Mouse (Mus musculus) MEL (cell line): ENCODE data around the gene Rufy3. TPM values are rescaled to one million over a fixed set of nuclear protein-coding genes. Genes with fewer than 3 reads are reported as not detected.
A peak's percentile ranks its signal among the peaks of the same experiment; 100 is the strongest.

Experiments used
- DNase-seq: peaks from one replicate; pipeline ENCODE4 v3.0.0; 2011; ENCODE audit warnings: low read depth, low spot score
- H3K27ac ChIP-seq: 2 replicates; pipeline ENCODE4 v1.5.1; 2012; ENCODE audit warnings: low read depth, mild to moderate bottlenecking, control low read depth, low read length, moderate library complexity; ENCODE audit not compliant: control insufficient read depth
- H3K27me3 ChIP-seq, 2 experiments: fragments of 150-350 bp in 1 of 2; sonication (generic) in 1 of 2; 2 replicates each; pipeline ENCODE4 v1.6.1; 2012; ENCODE audit warnings: low read length in 2 of 2, mild to moderate bottlenecking in 2 of 2, improper control_type of control experiment in 1 of 2, moderate library complexity in 1 of 2; ENCODE audit not compliant: insufficient read depth in 2 of 2, control insufficient read depth in 1 of 2
- H3K36me3 ChIP-seq, 2 experiments: 2 replicates each; pipeline ENCODE4 v1.6.1; 2012 to 2014; ENCODE audit warnings: low read length in 2 of 2, improper control_type of control experiment in 1 of 2, inconsistent platforms in 1 of 2, mild to moderate bottlenecking in 1 of 2; ENCODE audit not compliant: insufficient read depth in 2 of 2, control insufficient read depth in 1 of 2
- H3K4me1 ChIP-seq, 2 experiments: fragments of 150-350 bp in 1 of 2; sonication (generic) in 1 of 2; 2 replicates each; pipeline ENCODE4 v1.6.1; 2012; ENCODE audit warnings: low read length in 2 of 2, improper control_type of control experiment in 1 of 2, mild to moderate bottlenecking in 1 of 2; ENCODE audit not compliant: insufficient read depth in 2 of 2, control insufficient read depth in 1 of 2
- H3K4me3 ChIP-seq, 2 experiments: fragments of 150-350 bp in 1 of 2; sonication (generic) in 1 of 2; 2 replicates each; pipeline ENCODE4 v1.5.1; 2012; ENCODE audit warnings: low read depth in 2 of 2, low read length in 2 of 2, mild to moderate bottlenecking in 2 of 2, moderate library complexity in 2 of 2, control low read depth in 1 of 2, improper control_type of control experiment in 1 of 2; ENCODE audit not compliant: control insufficient read depth in 1 of 2, insufficient read depth in 1 of 2
- H3K79me2 ChIP-seq: 2 replicates; pipeline ENCODE4 v1.6.1; 2012; ENCODE audit warnings: mild to moderate bottlenecking, low read length, moderate library complexity; ENCODE audit not compliant: control insufficient read depth, poor library complexity, insufficient read depth
- H3K9ac ChIP-seq: 2 replicates; pipeline ENCODE4 v1.6.1; 2012; ENCODE audit warnings: low read depth, mild to moderate bottlenecking, control low read depth, low read length, moderate library complexity; ENCODE audit not compliant: control insufficient read depth, poor library complexity, severe bottlenecking
- H3K9me3 ChIP-seq: fragments of 150-350 bp; sonication (generic); replicated peaks from 2 replicates; pipeline ENCODE4 v1.6.1; 2012; ENCODE audit warnings: mild to moderate bottlenecking, low read length, improper control_type of control experiment, moderate library complexity; ENCODE audit not compliant: insufficient read depth
- E2F4 ChIP-seq: IDR thresholded peaks from 2 replicates; pipeline ENCODE4 v1.6.1; 2011; ENCODE audit warnings: low read depth, low read length, improper control_type of control experiment, borderline replicate concordance
- HCFC1 ChIP-seq: IDR thresholded peaks from 2 replicates; pipeline ENCODE4 v1.6.1; 2012; ENCODE audit warnings: low read depth, mild to moderate bottlenecking, inconsistent platforms, low read length, improper control_type of control experiment, moderate library complexity
- MAFK ChIP-seq: IDR thresholded peaks from 2 replicates; pipeline ENCODE4 v1.6.1; 2011; ENCODE audit warnings: low read depth, mild to moderate bottlenecking, low read length, improper control_type of control experiment, borderline replicate concordance
- MAZ ChIP-seq: IDR thresholded peaks from 2 replicates; pipeline ENCODE4 v1.6.1; 2012; ENCODE audit warnings: low read depth, mild to moderate bottlenecking, inconsistent platforms, low read length, improper control_type of control experiment
- NELFE ChIP-seq: IDR thresholded peaks from 2 replicates; pipeline ENCODE4 v1.6.1; 2011; ENCODE audit warnings: low read depth, low read length, improper control_type of control experiment
- RAD21 ChIP-seq: IDR thresholded peaks from 2 replicates; pipeline ENCODE4 v1.6.1; 2011; ENCODE audit warnings: mild to moderate bottlenecking, low read depth, low read length, improper control_type of control experiment
- RCOR1 ChIP-seq: IDR thresholded peaks from 2 replicates; pipeline ENCODE4 v1.6.1; 2012; ENCODE audit warnings: low read depth, mild to moderate bottlenecking, inconsistent platforms, low read length, improper control_type of control experiment
- SIN3A ChIP-seq: IDR thresholded peaks from 2 replicates; pipeline ENCODE4 v1.6.1; 2012; ENCODE audit warnings: low read length, improper control_type of control experiment, inconsistent platforms
- TBP ChIP-seq: IDR thresholded peaks from 2 replicates; pipeline ENCODE4 v1.8.0; 2011; ENCODE audit warnings: low read depth, low read length, improper control_type of control experiment
- TCF12 ChIP-seq: IDR thresholded peaks from 2 replicates; pipeline ENCODE4 v1.6.1; 2014; ENCODE audit warnings: low read depth, mild to moderate bottlenecking, inconsistent platforms, low read length, improper control_type of control experiment, moderate library complexity
- USF1 ChIP-seq: IDR thresholded peaks from 2 replicates; pipeline ENCODE4 v1.6.1; 2014; ENCODE audit warnings: low read depth, mild to moderate bottlenecking, inconsistent platforms, low read length, improper control_type of control experiment, moderate library complexity
- USF2 ChIP-seq, 2 experiments: IDR thresholded peaks; 2 replicates each; pipeline ENCODE4 v1.6.1; 2011 to 2012; ENCODE audit warnings: improper control_type of control experiment in 2 of 2, low read length in 2 of 2, borderline replicate concordance in 1 of 2, inconsistent platforms in 1 of 2, low read depth in 1 of 2, mild to moderate bottlenecking in 1 of 2; ENCODE audit not compliant: insufficient read depth in 1 of 2
- ZC3H11A ChIP-seq: IDR thresholded peaks from 2 replicates; pipeline ENCODE4 v1.6.1; 2012; ENCODE audit warnings: low read depth, mild to moderate bottlenecking, inconsistent platforms, low read length, improper control_type of control experiment
- ZMIZ1 ChIP-seq: IDR thresholded peaks from 2 replicates; pipeline ENCODE4 v1.6.1; 2012; ENCODE audit warnings: low read depth, mild to moderate bottlenecking, inconsistent platforms, low read length, improper control_type of control experiment, moderate library complexity
- polyA plus RNA-seq, 2 experiments: library from polyadenylated mRNA; stranded (reverse) in 1 of 2; unstranded in 1 of 2; fragments of >175 nt in 1 of 2; fragments of >200 nt in 1 of 2; gene quantifications; 2 replicates each; pipeline versions ENCODE4 v1.2.1 to v1.2.4; 2012; ENCODE audit warnings: low replicate concordance in 2 of 2, low read depth in 1 of 2; ENCODE audit not compliant: insufficient read length in 2 of 2, insufficient read depth in 1 of 2, missing spikeins in 1 of 2
- total RNA-seq: library from RNA; depleted of rRNA; stranded (reverse); fragments of 300-350 nt; gene quantifications from 2 replicates; pipeline ENCODE4 v1.2.3, GENCODE M21; 2012

Gene Rufy3
- total and polyA plus RNA-seq, 3 experiments = 3.2 to 5.7 TPM; not detected in 1

GRCm38 (mm10) chr5:88630883-88631282, 66.0 kb downstream of the Rufy3 start:
- no peak overlapping the region for H3K4me3 ChIP-seq
- peak; percentile 59 for DNase-seq

GRCm38 (mm10) chr5:88631545-88631944, 66.7 kb downstream of the Rufy3 start:
- H3K9me3 ChIP-seq = no peaks in the 10 kb centered on the region
- H3K4me1 ChIP-seq = peaks cover 5 to 14% of the 10 kb centered on the region in 2 experiments
- H3K27ac ChIP-seq = no peak overlapping the region
- TF ChIP-seq NELFE (no peak), ZC3H11A (no peak), MAZ (no peak), ZMIZ1 (no peak), RCOR1 (no peak), HCFC1 (no peak), MAFK (no peak), USF2 (IDR thresholded peaks at IDR 0.05; ENCODE audit: borderline replicate concordance in 1 of 2, insufficient read depth in 1 of 2, low read depth in 1 of 2, low read length in 2 of 2) (no peak), TCF12 (no peak), USF1 (no peak)
- H3K36me3 ChIP-seq = peaks cover 0 to 18% of the 10 kb centered on the region in 2 experiments; a peak in 2 of 4 replicates
- no peaks in the 10 kb centered on the region for H3K79me2 ChIP-seq
- H3K9ac ChIP-seq = no peak overlapping the region
- H3K4me3 ChIP-seq = no peak overlapping the region
- no peaks in the 10 kb centered on the region for H3K27me3 ChIP-seq
- no peak for DNase-seq

More at GRCm38 (mm10) chr5:88630883-88631282, 66.0 kb downstream of the Rufy3 start:
- peak; percentile 52; the same call in 1 of the 2 replicates for TF ChIP-seq TBP
- no peak for TF ChIP-seq TCF12
- peaks cover 3 to 14% of the 10 kb centered on the region in 2 experiments for H3K4me1 ChIP-seq
- H3K9me3 ChIP-seq = no peaks in the 10 kb centered on the region
- peaks cover 0 to 18% of the 10 kb centered on the region in 2 experiments; a peak in 2 of 4 replicates for H3K36me3 ChIP-seq
- H3K79me2 ChIP-seq = no peaks in the 10 kb centered on the region
- H3K27me3 ChIP-seq = no peaks in the 10 kb centered on the region
- 0 out of 2 replicates have a peak overlapping the region, but pooled peaks have one; percentile 38 for H3K9ac ChIP-seq
- peak overlapping the region; percentile 67 for H3K27ac ChIP-seq

GRCm38 (mm10) chr5:88632463-88632862, 67.6 kb downstream of the Rufy3 start:
- H3K4me1 ChIP-seq = peaks cover 2 to 11% of the 10 kb centered on the region in 2 experiments; a peak in 3 of 4 replicates
- H3K9me3 ChIP-seq = no peaks in the 10 kb centered on the region
- DNase-seq = no peak
- TF ChIP-seq SIN3A = no peak
- no peak for TF ChIP-seq E2F4
- no peak for TF ChIP-seq RAD21
- TF ChIP-seq TBP = no peak
- no peak overlapping the region for H3K4me3 ChIP-seq
- no peak overlapping the region for H3K27ac ChIP-seq
- H3K79me2 ChIP-seq = no peaks in the 10 kb centered on the region
- H3K36me3 ChIP-seq = peaks cover 0 to 12% of the 10 kb centered on the region in 2 experiments; a peak in 2 of 4 replicates
- no peaks in the 10 kb centered on the region for H3K27me3 ChIP-seq
- no peak overlapping the region for H3K9ac ChIP-seq
